Mouse (Mus musculus) splenic B cell, adult 2 months (primary cell): Measurements from ENCODE around the gene Adgrg4.

Experiments used
- DNase-seq: peaks from one replicate; pipeline ENCODE4 v3.0.0-alpha.2; 2011; ENCODE audit warnings: low read depth, low spot score
- H3K27me3 ChIP-seq: 2 replicates; pipeline ENCODE4 v1.6.1; 2012; ENCODE audit warnings: mild to moderate bottlenecking, low read length, moderate library complexity, mixed read lengths; ENCODE audit not compliant: control insufficient read depth, poor library complexity, insufficient read depth, severe bottlenecking
- H3K36me3 ChIP-seq: 2 replicates; pipeline ENCODE4 v1.6.1; 2012; ENCODE audit warnings: mild to moderate bottlenecking, low read length, moderate library complexity, mixed read lengths; ENCODE audit not compliant: control insufficient read depth, poor library complexity, insufficient read depth, severe bottlenecking

Adgrg4 gene

GRCm38 (mm10) chrX:56869863-56870262 is at the start of gene Adgrg4:
Gene Adgrg4 (plus strand): TSS chrX:56870163.
- DNase-seq, result no peak
- H3K36me3 ChIP-seq, result no peaks in the 10 kb centered on the region
- no peaks in the 10 kb centered on the region for H3K27me3 ChIP-seq

GRCm38 (mm10) chrX:56821765-56822603 is 48.0 kb upstream of the Adgrg4 start, which contains the start of gene Map7d3:
Gene Map7d3 (minus strand): TSS chrX:56822326.
- H3K36me3 ChIP-seq, result no peaks in the 10 kb centered on the region
- DNase-seq, result peak; percentile 1
- H3K27me3 ChIP-seq, result no peaks in the 10 kb centered on the region

- DNase-seq, result no peak
- Histone ChIP-seq H3K27me3 (no peaks in the 10 kb centered on the region), H3K36me3 (no peaks in the 10 kb centered on the region)
Measured at GRCm38 (mm10) chrX:56827492-56827891, 42.5 kb upstream of the Adgrg4 start.

- H3K36me3 ChIP-seq, result no peaks in the 10 kb centered on the region
- DNase-seq, result no peak
- H3K27me3 ChIP-seq, result no peaks in the 10 kb centered on the region
Measured at GRCm38 (mm10) chrX:56835842-56836241, 34.1 kb upstream of the Adgrg4 start.

GRCm38 (mm10) chrX:56839369-56839768 is 30.6 kb upstream of the Adgrg4 start:
- no peaks in the 10 kb centered on the region for H3K36me3 ChIP-seq
- peak; percentile 40 for DNase-seq
- H3K27me3 ChIP-seq, result no peaks in the 10 kb centered on the region

GRCm38 (mm10) chrX:56841255-56841654 is 28.7 kb upstream of the Adgrg4 start:
- Histone ChIP-seq H3K27me3 (no peaks in the 10 kb centered on the region), H3K36me3 (no peaks in the 10 kb centered on the region)
- no peak for DNase-seq

GRCm38 (mm10) chrX:57012891-57013290 is 142.9 kb downstream of the Adgrg4 start:
- Histone ChIP-seq H3K27me3 (no peaks in the 10 kb centered on the region), H3K36me3 (no peaks in the 10 kb centered on the region)
- no peak for DNase-seq

- Histone ChIP-seq H3K36me3 (no peaks in the 10 kb centered on the region), H3K27me3 (no peaks in the 10 kb centered on the region)
- DNase-seq, result no peak
Measured at GRCm38 (mm10) chrX:57042774-57043173, 172.8 kb downstream of the Adgrg4 start, which contains the start of gene Brs3. Gene Brs3 (plus strand): TSS chrX:57043074.

GRCm38 (mm10) chrX:57043869-57044268 is 173.9 kb downstream of the Adgrg4 start:
- H3K36me3 ChIP-seq, result no peaks in the 10 kb centered on the region
- H3K27me3 ChIP-seq, result no peaks in the 10 kb centered on the region
- DNase-seq, result no peak
